Mouse (Mus musculus): ENCODE measurements around the gene Rpusd2. TPM values are rescaled to one million over a fixed set of nuclear protein-coding genes. Genes with fewer than 3 reads are reported as not detected.
"Not testable (repeated sequence)": the region's sequence is repeated elsewhere in the genome, so short reads cannot be mapped to it uniquely, and the experiment has no call there.

Rpusd2 gene
- polyA plus RNA-seq, 1 experiment from 2014 or later, result 3.5 TPM

DNA sequence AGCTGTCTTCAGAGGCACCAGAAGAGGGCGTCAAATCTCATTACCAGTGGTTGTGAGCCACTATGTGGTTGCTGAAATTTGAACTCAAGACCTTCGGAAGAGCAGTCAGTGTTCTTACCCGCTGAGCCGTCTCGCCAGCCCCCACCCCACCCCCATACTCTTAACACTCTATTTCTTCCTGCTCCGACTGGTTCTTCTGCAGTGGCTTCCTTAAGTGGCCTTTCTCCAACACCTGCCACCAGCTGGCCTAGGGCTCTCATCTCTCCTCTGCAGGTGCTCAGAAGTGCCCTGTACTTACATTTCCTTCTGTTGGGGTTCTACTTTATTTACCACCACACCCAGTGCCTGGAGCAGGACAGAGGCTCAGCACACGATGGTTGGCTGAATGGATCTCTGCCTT lies 19.6 kb upstream of the Rpusd2 start:
- peak; percentile 73 for ATAC-seq (ENCODE audit: low read depth)
- 52% methylated on average over 7 of the region's 7 CpGs for WGBS

GRCm38 (mm10) chr2:119015604-119016180 lies 18.9 kb upstream of the Rpusd2 start:
- 65% methylated on average over 12 of the region's 12 CpGs for WGBS
- peaks cover 3% of the 10 kb centered on the region; the same call in 1 of the 2 replicates for H3K36me3 ChIP-seq (ENCODE audit: control insufficient read depth, insufficient read depth, low read length)
- peak overlapping the region; percentile 40; the same call in 1 of the 2 replicates for H3K27ac ChIP-seq (ENCODE audit: low read length)
- no peak overlapping the region for H3K4me2 ChIP-seq (ENCODE audit: low read depth, low read length)
- no peak overlapping the region for H3K4me3 ChIP-seq (ENCODE audit: low read length)
- peaks cover 12% of the 10 kb centered on the region for H3K4me1 ChIP-seq (replicated peaks; ENCODE audit: control insufficient read depth, insufficient read depth, low read length)
- no peaks in the 10 kb centered on the region for H3K9me3 ChIP-seq (ENCODE audit: control insufficient read depth, low read length)
- no peak for ATAC-seq (ENCODE audit: low read depth)
- H3K9ac ChIP-seq (ENCODE audit: low read length), result no peak overlapping the region
- H3K27me3 ChIP-seq (ENCODE audit: control insufficient read depth, insufficient read depth, low read depth, low read length), result no peaks in the 10 kb centered on the region

More for the DNA sequence above, 19.6 kb upstream of the Rpusd2 start:
- Histone ChIP-seq H3K9ac (ENCODE audit: low read length) (no peak overlapping the region), H3K4me3 (ENCODE audit: low read length) (no peak overlapping the region), H3K4me1 (replicated peaks; ENCODE audit: control insufficient read depth, insufficient read depth, low read length) (peaks cover 12% of the 10 kb centered on the region), H3K9me3 (ENCODE audit: control insufficient read depth, low read length) (no peaks in the 10 kb centered on the region), H3K27me3 (ENCODE audit: control insufficient read depth, insufficient read depth, low read depth, low read length) (no peaks in the 10 kb centered on the region), H3K27ac (ENCODE audit: low read length) (peak overlapping the region; percentile 40; the same call in 1 of the 2 replicates), H3K36me3 (ENCODE audit: control insufficient read depth, insufficient read depth, low read length) (peaks cover 3% of the 10 kb centered on the region; the same call in 1 of the 2 replicates), H3K4me2 (ENCODE audit: low read depth, low read length) (no peak overlapping the region)

DNA sequence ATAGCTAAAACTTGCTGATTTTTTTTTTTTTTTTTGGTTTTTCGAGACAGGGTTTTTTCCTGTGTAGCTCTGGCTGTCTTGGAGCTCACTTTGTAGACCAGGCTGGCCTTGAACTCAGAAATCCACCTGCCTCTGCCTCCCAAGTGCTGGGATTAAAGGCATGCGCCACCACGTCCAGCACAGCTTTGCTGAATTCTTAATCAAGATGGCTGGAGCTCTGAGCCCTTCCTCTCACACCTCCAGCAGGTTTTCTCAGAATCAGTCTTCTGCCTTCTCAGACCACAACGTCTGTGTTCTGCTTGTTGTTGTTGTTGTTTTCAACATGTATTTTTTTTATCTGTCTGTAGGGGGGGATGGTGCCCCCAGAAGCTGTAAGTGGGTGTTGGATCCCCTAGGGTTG lies 18.3 kb upstream of the Rpusd2 start:
- 77% methylated on average over 4 of the region's 4 CpGs for WGBS
- not testable (repeated sequence) for H3K27ac ChIP-seq (ENCODE audit: low read length); H3K36me3 ChIP-seq (ENCODE audit: control insufficient read depth, insufficient read depth, low read length); H3K4me2 ChIP-seq (ENCODE audit: low read depth, low read length); H3K9ac ChIP-seq (ENCODE audit: low read length); H3K27me3 ChIP-seq (ENCODE audit: control insufficient read depth, insufficient read depth, low read depth, low read length); H3K9me3 ChIP-seq (ENCODE audit: control insufficient read depth, low read length); ATAC-seq (ENCODE audit: low read depth); H3K4me3 ChIP-seq (ENCODE audit: low read length)
- peaks cover 12% of the 10 kb centered on the region for H3K4me1 ChIP-seq (replicated peaks; ENCODE audit: control insufficient read depth, insufficient read depth, low read length)

DNA sequence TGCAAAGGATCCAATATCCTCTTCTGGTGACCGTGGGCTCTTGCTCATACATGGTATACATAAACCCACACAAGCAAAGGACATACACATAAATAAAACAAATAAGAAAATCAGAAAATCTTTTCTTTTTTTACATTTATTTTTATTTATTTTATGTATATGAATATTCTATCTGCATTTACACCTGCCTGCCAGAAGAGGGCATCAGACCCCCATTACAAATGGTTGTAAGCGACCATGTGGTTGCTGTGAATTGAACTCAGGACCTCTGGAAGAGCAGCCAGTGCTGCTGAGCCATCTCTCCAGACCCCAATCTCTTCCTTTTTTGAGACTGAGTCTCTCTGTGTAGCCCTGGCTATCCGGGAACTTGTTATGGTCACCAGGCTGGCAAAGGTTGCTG lies 16.9 kb upstream of the Rpusd2 start:
- H3K9ac ChIP-seq (ENCODE audit: low read length), result no peak overlapping the region
- WGBS, result 91% methylated on average over 3 of the region's 3 CpGs
- H3K36me3 ChIP-seq (ENCODE audit: control insufficient read depth, insufficient read depth, low read length), result peaks cover 16% of the 10 kb centered on the region
- peaks cover 12% of the 10 kb centered on the region for H3K4me1 ChIP-seq (replicated peaks; ENCODE audit: control insufficient read depth, insufficient read depth, low read length)
- H3K27me3 ChIP-seq (ENCODE audit: control insufficient read depth, insufficient read depth, low read depth, low read length), result no peaks in the 10 kb centered on the region
- no peak for ATAC-seq (ENCODE audit: low read depth)
- H3K9me3 ChIP-seq (ENCODE audit: control insufficient read depth, low read length), result no peaks in the 10 kb centered on the region
- H3K4me2 ChIP-seq (ENCODE audit: low read depth, low read length), result no peak overlapping the region
- no peak overlapping the region for H3K4me3 ChIP-seq (ENCODE audit: low read length)
- no peak overlapping the region for H3K27ac ChIP-seq (ENCODE audit: low read length)

DNA sequence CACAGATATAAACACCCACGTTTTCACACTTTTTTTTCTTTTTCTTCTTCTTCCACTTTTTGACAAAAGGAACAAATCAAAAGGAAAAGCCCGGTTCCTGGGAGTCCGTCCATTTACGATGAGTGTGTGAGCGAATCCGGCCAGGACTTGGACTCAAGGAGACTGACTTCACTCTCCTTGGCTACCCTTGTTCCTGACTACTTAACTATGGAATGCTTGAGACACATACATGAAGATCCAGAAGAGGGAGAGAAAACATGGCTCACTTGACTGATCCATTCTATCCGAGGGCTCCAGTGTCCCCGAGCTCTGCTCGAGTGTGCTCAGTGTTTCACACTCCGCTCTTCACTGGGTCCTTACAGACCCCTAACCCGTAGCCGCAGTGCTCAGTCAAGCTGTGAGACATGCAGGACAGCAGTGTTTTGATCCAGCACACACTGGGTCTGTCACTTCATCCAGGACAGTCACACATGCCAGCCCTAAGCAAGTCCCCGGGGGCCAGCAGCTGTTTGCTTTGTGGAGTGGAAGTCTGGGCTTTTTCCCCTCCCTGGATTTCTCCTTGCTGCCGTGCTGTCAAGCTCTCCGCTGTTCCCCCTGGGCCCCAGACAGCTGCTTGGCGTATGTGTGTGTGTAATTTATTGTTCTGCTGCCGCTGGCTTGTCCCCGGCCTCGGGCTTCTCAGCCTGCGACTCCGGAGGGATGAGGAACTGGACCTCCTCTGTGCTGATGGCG lies 16.0 kb upstream of the Rpusd2 start:
- no peaks in the 10 kb centered on the region for H3K27me3 ChIP-seq (ENCODE audit: control insufficient read depth, insufficient read depth, low read depth, low read length)
- H3K4me3 ChIP-seq (ENCODE audit: low read length), result no peak overlapping the region
- H3K9me3 ChIP-seq (ENCODE audit: control insufficient read depth, low read length), result no peaks in the 10 kb centered on the region
- ATAC-seq (ENCODE audit: low read depth), result peak; percentile 78
- peaks cover 12% of the 10 kb centered on the region for H3K4me1 ChIP-seq (replicated peaks; ENCODE audit: control insufficient read depth, insufficient read depth, low read length)
- H3K4me2 ChIP-seq (ENCODE audit: low read depth, low read length), result peak overlapping the region; percentile 23; the same call in 1 of the 2 replicates
- H3K36me3 ChIP-seq (ENCODE audit: control insufficient read depth, insufficient read depth, low read length), result peaks cover 19% of the 10 kb centered on the region
- peak overlapping the region; percentile 23; the same call in 1 of the 2 replicates for H3K27ac ChIP-seq (ENCODE audit: low read length)
- 33% methylated on average over 22 of the region's 22 CpGs for WGBS
- H3K9ac ChIP-seq (ENCODE audit: low read length), result no peak overlapping the region

DNA sequence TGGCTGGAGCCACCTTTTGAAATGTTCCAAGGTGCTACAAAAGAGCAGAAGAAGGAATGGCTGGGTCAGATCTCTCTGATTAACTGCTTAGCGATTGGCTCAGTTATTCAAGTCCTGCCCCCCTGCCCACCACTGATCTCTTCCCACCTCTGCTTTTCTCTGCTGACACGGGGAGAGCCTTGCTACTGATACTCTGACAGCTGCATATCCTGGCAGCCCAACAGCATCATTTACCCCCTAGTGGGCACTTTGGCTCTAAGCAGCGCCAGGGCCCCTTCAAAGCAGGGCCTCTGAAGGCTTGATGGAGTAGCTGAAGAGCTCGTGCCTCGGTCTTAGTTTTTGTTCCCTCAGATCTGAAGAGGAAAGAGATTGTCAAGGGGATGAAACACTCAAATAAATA lies 15.5 kb upstream of the Rpusd2 start:
- no peak overlapping the region for H3K9ac ChIP-seq (ENCODE audit: low read length)
- H3K27ac ChIP-seq (ENCODE audit: low read length), result no peak overlapping the region; the same call in 1 of the 2 replicates
- no peaks in the 10 kb centered on the region for H3K27me3 ChIP-seq (ENCODE audit: control insufficient read depth, insufficient read depth, low read depth, low read length)
- no peaks in the 10 kb centered on the region for H3K9me3 ChIP-seq (ENCODE audit: control insufficient read depth, low read length)
- H3K36me3 ChIP-seq (ENCODE audit: control insufficient read depth, insufficient read depth, low read length), result peaks cover 19% of the 10 kb centered on the region
- H3K4me2 ChIP-seq (ENCODE audit: low read depth, low read length), result peak overlapping the region; percentile 21; the same call in 1 of the 2 replicates
- WGBS, result 14% methylated on average over 5 of the region's 5 CpGs
- peak; percentile 44; the same call in 1 of the 2 replicates for ATAC-seq (ENCODE audit: low read depth)
- peaks cover 12% of the 10 kb centered on the region for H3K4me1 ChIP-seq (replicated peaks; ENCODE audit: control insufficient read depth, insufficient read depth, low read length)
- H3K4me3 ChIP-seq (ENCODE audit: low read length), result no peak overlapping the region

GRCm38 (mm10) chr2:119019538-119019937 lies 15.1 kb upstream of the Rpusd2 start:
- no peak for ATAC-seq (ENCODE audit: low read depth)
- H3K27me3 ChIP-seq (ENCODE audit: control insufficient read depth, insufficient read depth, low read depth, low read length), result no peaks in the 10 kb centered on the region
- H3K4me1 ChIP-seq (replicated peaks; ENCODE audit: control insufficient read depth, insufficient read depth, low read length), result peaks cover 12% of the 10 kb centered on the region
- no peak overlapping the region for H3K4me3 ChIP-seq (ENCODE audit: low read length)
- H3K36me3 ChIP-seq (ENCODE audit: control insufficient read depth, insufficient read depth, low read length), result peaks cover 19% of the 10 kb centered on the region
- no peak overlapping the region for H3K4me2 ChIP-seq (ENCODE audit: low read depth, low read length)
- WGBS, result 55% methylated on average over 4 of the region's 4 CpGs
- no peaks in the 10 kb centered on the region for H3K9me3 ChIP-seq (ENCODE audit: control insufficient read depth, low read length)
- no peak overlapping the region for H3K27ac ChIP-seq (ENCODE audit: low read length)
- H3K9ac ChIP-seq (ENCODE audit: low read length), result no peak overlapping the region

DNA sequence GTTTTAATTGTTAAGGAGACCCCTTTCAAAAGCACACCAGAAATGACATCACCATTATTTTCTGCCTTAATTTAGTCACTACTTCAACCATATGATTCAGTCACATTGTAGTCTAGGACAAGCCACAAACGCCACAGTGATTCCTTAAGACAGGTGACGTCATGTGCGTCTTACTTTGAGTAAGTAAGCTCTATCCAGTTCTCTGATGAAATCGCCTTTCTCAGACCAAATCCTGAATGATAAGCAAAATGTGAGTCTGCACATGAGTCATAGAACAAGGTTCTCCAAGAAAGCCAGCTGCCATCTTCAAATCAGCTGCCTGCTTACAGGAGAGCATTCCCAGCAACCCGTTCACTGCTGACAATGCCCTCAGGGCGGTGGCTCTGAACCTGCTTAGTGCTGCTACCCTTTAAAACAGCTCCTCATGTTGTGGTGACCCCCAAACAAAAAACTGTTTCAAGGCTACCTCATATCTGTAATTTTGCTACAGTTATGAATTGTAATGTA lies 11.4 kb upstream of the Rpusd2 start:
- peaks cover 9% of the 10 kb centered on the region; the same call in 1 of the 2 replicates for H3K4me1 ChIP-seq (replicated peaks; ENCODE audit: control insufficient read depth, insufficient read depth, low read length)
- H3K36me3 ChIP-seq (ENCODE audit: control insufficient read depth, insufficient read depth, low read length), result peaks cover 16% of the 10 kb centered on the region
- no peak overlapping the region for H3K9ac ChIP-seq (ENCODE audit: low read length)
- 92% methylated on average over 6 of the region's 6 CpGs for WGBS
- ATAC-seq (ENCODE audit: low read depth), result no peak
- no peak overlapping the region for H3K4me3 ChIP-seq (ENCODE audit: low read length)
- no peak overlapping the region for H3K4me2 ChIP-seq (ENCODE audit: low read depth, low read length)
- no peaks in the 10 kb centered on the region for H3K27me3 ChIP-seq (ENCODE audit: control insufficient read depth, insufficient read depth, low read depth, low read length)
- no peaks in the 10 kb centered on the region for H3K9me3 ChIP-seq (ENCODE audit: control insufficient read depth, low read length)
- no peak overlapping the region for H3K27ac ChIP-seq (ENCODE audit: low read length)

GRCm38 (mm10) chr2:119024536-119025238 lies 9.9 kb upstream of the Rpusd2 start:
- Histone ChIP-seq H3K4me1 (replicated peaks; ENCODE audit: control insufficient read depth, insufficient read depth, low read length) (peaks cover 7% of the 10 kb centered on the region; the same call in 1 of the 2 replicates), H3K27ac (ENCODE audit: low read length) (no peak overlapping the region), H3K36me3 (ENCODE audit: control insufficient read depth, insufficient read depth, low read length) (peaks cover 16% of the 10 kb centered on the region), H3K4me2 (ENCODE audit: low read depth, low read length) (no peak overlapping the region), H3K9me3 (ENCODE audit: control insufficient read depth, low read length) (no peaks in the 10 kb centered on the region), H3K9ac (ENCODE audit: low read length) (no peak overlapping the region), H3K27me3 (ENCODE audit: control insufficient read depth, insufficient read depth, low read depth, low read length) (no peaks in the 10 kb centered on the region), H3K4me3 (ENCODE audit: low read length) (no peak overlapping the region)
- no peak for ATAC-seq (ENCODE audit: low read depth)
- WGBS, result 59% methylated on average over 9 of the region's 9 CpGs
